Mouse (Mus musculus) spleen, adult 2 months (tissue): Measurements from ENCODE around the gene Fanca. TPM values are rescaled to one million over a fixed set of nuclear protein-coding genes. Genes with fewer than 3 reads are reported as not detected.

ENCODE experiments used
- DNase-seq, 2 experiments: peaks; one replicate each; pipeline versions ENCODE4 v3.0.0 to v3.0.0-alpha.2; 2012 to 2021; ENCODE audit warnings: low spot score in 2 of 2, low read depth in 1 of 2
- H3K27ac ChIP-seq: fragments of 200-500 bp; 2 replicates; pipeline ENCODE4 v1.5.1; 2012; ENCODE audit warnings: low read length, inconsistent platforms; ENCODE audit not compliant: insufficient read depth
- H3K27me3 ChIP-seq: fragments of 200-500 bp; 2 replicates; pipeline ENCODE4 v1.6.1; 2012; ENCODE audit warnings: mild to moderate bottlenecking, moderate library complexity, low read length, inconsistent platforms; ENCODE audit not compliant: control insufficient read depth, insufficient read depth
- H3K36me3 ChIP-seq: fragments of 200-500 bp; 2 replicates; pipeline ENCODE4 v1.6.1; 2012; ENCODE audit warnings: mild to moderate bottlenecking, low read length, inconsistent platforms; ENCODE audit not compliant: control insufficient read depth, insufficient read depth
- H3K4me1 ChIP-seq: fragments of 200-500 bp; 2 replicates; pipeline ENCODE4 v1.6.1; 2011; ENCODE audit warnings: inconsistent platforms; ENCODE audit not compliant: control insufficient read depth, insufficient read depth, insufficient read length
- H3K4me3 ChIP-seq: fragments of 200-500 bp; 2 replicates; pipeline ENCODE4 v1.5.1; 2011; ENCODE audit warnings: mild to moderate bottlenecking, inconsistent platforms; ENCODE audit not compliant: insufficient read depth, insufficient read length; ENCODE audit errors: extremely low read depth
- CTCF ChIP-seq: fragments of 200-500 bp; IDR thresholded peaks from 2 replicates; pipeline ENCODE4 v1.5.1; 2011; ENCODE audit warnings: mild to moderate bottlenecking, inconsistent platforms; ENCODE audit not compliant: insufficient read depth, insufficient read length, insufficient replicate concordance; ENCODE audit errors: extremely low read depth
- POLR2A ChIP-seq: fragments of 200-500 bp; IDR thresholded peaks from 2 replicates; pipeline ENCODE4 v1.6.1; 2011; ENCODE audit warnings: low read depth, low read length, inconsistent platforms
- WGBS: fragments of 180-500 bp; shearing (Covaris S2); methylation state at CpG from one replicate; pipeline ENCODE4 v1.1.7; 2018; 5-methylcytosine and 5-hydroxymethylcytosine counted together
- polyA plus RNA-seq: library from polyadenylated mRNA; depleted of rRNA; stranded (reverse); fragments of >200 nt; gene quantifications from 2 replicates; pipeline ENCODE4 v1.2.3, GENCODE M21; 2012; rRNA removed

The Fanca gene
- polyA plus RNA-seq, 1 experiment: 55.7 TPM

DNA sequence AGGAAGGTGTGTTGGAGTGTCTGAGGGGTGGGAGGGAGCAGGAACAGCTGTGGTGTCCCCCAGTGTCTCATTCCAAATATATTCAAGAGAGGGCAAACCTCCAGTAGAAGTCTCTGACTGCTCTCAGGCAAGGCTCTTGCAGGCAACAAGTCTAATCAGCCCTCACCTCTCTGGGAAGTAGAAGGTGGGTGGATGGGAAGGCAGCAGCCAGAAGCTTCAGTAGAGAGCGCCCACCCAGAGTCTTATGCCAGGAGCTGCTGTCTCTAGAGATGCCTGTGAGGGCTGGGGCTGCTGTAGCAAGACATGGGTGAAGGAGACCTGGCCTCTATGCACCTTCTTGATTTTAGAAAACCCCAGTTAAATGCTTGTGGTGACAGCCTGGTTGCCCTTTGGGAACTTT, 90.0 kb downstream of the Fanca start:
- 95% methylated on average over 1 of the region's 1 CpGs for WGBS
- peaks cover 4% of the 10 kb centered on the region; the same call in 1 of the 2 replicates for H3K4me1 ChIP-seq
- DNase-seq: no peak
- 0 out of 2 replicates have a peak, but pooled peaks cover 2% of the 10 kb centered on the region for H3K36me3 ChIP-seq
- H3K27me3 ChIP-seq: no peaks in the 10 kb centered on the region
- H3K27ac ChIP-seq: no peak overlapping the region
- TF ChIP-seq CTCF: no peak
- no peak overlapping the region for H3K4me3 ChIP-seq

DNA sequence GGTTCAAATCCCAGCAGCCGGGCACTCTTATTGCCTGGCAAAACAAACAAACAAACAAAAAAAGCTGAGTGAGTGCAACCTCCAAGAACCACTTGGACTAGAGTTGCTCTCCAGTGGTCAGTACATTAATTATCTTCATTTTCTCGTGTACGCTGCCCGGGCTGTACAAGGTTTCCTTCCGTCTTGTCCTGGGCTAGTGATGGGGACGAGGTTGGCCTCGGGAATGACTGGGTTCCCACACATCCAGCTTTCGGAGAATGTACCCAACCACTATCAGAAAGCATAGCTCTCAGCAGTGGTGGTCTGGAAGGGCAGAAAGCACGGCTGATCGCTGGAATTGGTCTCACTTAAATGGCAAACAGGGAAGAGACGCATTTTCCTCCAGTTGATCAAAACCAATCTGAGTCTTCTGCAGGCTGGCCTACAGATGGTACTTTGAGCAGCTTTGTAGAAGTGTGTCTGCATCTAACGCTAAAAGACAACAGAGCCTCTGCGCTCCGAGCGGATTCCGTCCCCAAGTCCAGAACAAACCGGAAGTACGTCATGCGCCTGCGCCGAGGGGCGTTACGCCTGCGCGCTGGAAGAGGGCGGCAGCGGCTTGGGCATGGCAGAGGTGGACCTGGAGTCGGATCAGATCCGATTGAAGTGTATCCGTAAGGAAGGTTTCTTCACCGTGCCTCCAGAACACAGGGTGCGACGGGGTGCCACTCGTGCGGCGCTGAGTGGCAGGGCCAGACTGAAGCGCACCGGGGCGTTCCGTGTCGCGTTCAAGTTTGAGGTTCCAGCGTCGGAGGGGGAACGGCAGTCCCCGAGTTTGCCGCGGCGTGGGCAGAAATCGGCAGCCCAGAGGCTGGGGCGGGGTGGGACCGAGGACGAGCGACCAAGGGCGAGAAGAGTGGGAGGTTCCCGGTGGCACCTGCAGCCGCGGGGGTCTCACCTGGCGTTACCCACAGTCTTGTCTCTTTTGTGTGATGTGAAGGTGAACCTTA, 93.8 kb downstream of the Fanca start, which contains the start of gene Cdk10:
Gene Cdk10 (plus strand): TSS at position 565 of the 989 bp plus-strand sequence.
- peak within 1 kb of the TSS; percentile 80 for H3K4me3 ChIP-seq
- peaks cover 4% of the 10 kb centered on the region; the same call in 1 of the 2 replicates for H3K4me1 ChIP-seq
- 2% methylated on average over 59 of the region's 59 CpGs for WGBS
- H3K27me3 ChIP-seq: no peaks in the 10 kb centered on the region
- TF ChIP-seq CTCF (no peak), POLR2A (peak; percentile 90)
- DNase-seq: peak; percentile 74 to 91
- 0 out of 2 replicates have a peak, but pooled peaks cover 2% of the 10 kb centered on the region for H3K36me3 ChIP-seq
- peak within 1 kb of the TSS; percentile 44 for H3K27ac ChIP-seq

DNA sequence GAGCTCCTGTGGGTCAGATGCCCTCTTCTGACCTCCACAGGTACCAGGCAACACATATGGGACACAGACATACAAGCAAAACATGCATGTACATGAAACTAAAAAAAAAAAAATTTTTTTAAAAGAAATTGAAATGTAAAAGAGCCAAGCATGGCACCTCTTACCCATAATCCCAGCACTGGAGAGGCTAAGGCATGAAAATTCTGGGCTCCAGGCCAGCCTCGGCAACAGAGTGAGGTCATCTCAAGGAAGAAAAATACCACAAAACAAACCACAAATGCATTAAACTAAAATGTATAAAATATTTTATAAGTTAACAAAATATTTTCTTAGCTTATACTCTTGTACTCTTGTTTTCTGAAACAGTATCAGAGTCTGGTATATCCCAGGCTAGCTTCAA, 97.5 kb downstream of the Fanca start:
- Histone ChIP-seq H3K27ac (no peak overlapping the region), H3K4me3 (no peak overlapping the region), H3K27me3 (no peaks in the 10 kb centered on the region), H3K4me1 (peaks cover 4% of the 10 kb centered on the region; the same call in 1 of the 2 replicates), H3K36me3 (no peaks in the 10 kb centered on the region)
- no peak for TF ChIP-seq CTCF
- TF ChIP-seq POLR2A: no peak
- DNase-seq: no peak
- 21% methylated on average over 1 of the region's 1 CpGs for WGBS

Other genes starting within 250 kb of the Fanca start
- 2,207 and 4,905 TPM in 2 replicates for gene Rpl13, start 216.2 kb downstream of the Fanca start, polyA plus RNA-seq
- gene Cpne7, start 201.2 kb downstream of the Fanca start, polyA plus RNA-seq: 2.5 and 2.9 TPM in 2 replicates
- gene Sult5a1, start 160.3 kb downstream of the Fanca start, polyA plus RNA-seq: 0.42 and 0.92 TPM in 2 replicates
- 1.3 and 1.6 TPM in 2 replicates for gene Dpep1, start 132.3 kb downstream of the Fanca start, polyA plus RNA-seq
- 70.5 and 85.0 TPM in 2 replicates for gene Chmp1a, start 105.8 kb downstream of the Fanca start, polyA plus RNA-seq
- 0.09 and 0.42 TPM in 2 replicates for gene Spata33, start 105.7 kb downstream of the Fanca start, polyA plus RNA-seq
- 39.2 and 45.2 TPM in 2 replicates for gene Cdk10, start 93.7 kb downstream of the Fanca start, polyA plus RNA-seq
- 12.1 and 13.9 TPM in 2 replicates for gene Spata2l, start 82.3 kb downstream of the Fanca start, polyA plus RNA-seq
- gene Zfp276, start 64.4 kb downstream of the Fanca start, polyA plus RNA-seq: 32.6 and 38.7 TPM in 2 replicates
- gene Vps9d1, start 64.2 kb downstream of the Fanca start, polyA plus RNA-seq: 55.7 and 110 TPM in 2 replicates
- gene Spire2, start 14.1 kb upstream of the Fanca start, polyA plus RNA-seq: 0.88 and 1.1 TPM in 2 replicates
- 137 and 149 TPM in 2 replicates for gene Tcf25, start 55.2 kb upstream of the Fanca start, polyA plus RNA-seq
- gene Mc1r, start 88.5 kb upstream of the Fanca start, polyA plus RNA-seq: not detected in 2 replicates
- gene Tubb3, start 92.8 kb upstream of the Fanca start, polyA plus RNA-seq: 2.7 and 3.9 TPM in 2 replicates
- gene Def8, start 105.0 kb upstream of the Fanca start, polyA plus RNA-seq: 13.5 and 14.9 TPM in 2 replicates
- 14.4 and 17.3 TPM in 2 replicates for gene Afg3l1, start 159.3 kb upstream of the Fanca start, polyA plus RNA-seq
- gene Dbndd1, start 196.9 kb upstream of the Fanca start, polyA plus RNA-seq: not detected in 2 replicates
- 2.3 and 2.8 TPM in 2 replicates for gene Gas8, start 200.3 kb upstream of the Fanca start, polyA plus RNA-seq